Mouse (Mus musculus) T-cell, adult 2 months (primary cell): ENCODE data around the gene Hook1.
"Not testable (repeated sequence)": the region's sequence is repeated elsewhere in the genome, so short reads cannot be mapped to it uniquely, and the experiment has no call there.

Source experiments
- DNase-seq: peaks from one replicate; pipeline ENCODE4 v3.0.0; 2022; ENCODE audit warnings: low spot score

The Hook1 gene

DNA sequence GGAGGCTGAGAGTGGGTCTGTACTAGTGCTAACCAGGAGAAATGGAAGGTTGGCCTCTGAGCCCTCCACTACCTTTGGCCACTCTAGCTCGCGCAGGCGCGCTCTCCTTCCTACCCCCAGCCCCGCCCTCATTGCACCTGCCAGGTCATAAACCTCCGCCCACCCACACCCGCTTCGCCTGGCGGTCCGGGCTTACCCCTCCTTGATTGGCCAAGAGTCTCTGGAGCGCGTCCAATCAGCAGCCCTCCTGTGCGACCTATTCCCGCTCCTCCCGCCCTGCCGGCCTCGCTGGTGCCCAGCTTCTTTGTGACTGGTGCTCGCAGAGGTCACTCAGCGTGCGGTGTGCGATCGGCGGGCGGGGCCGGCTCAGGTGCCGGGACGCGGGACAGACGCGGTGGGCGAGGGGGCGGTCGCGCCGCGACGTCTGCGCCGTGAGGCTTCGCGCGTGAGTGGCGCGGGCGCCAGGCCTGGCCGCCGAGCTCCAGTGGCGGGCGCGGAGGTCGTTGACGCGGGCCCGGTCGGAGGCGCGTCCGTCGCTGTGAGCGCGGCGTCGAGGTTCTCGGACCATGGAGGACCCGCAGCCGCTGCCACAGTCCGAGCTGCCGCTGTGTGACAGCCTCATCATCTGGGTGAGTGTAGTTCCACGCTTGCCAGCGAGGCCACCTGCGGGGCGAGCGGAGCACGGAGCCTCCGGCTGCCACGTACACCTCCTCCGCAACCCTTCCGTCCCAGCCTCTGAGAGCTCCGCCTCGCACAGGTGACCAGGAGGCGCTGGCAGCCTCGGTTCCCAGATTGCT is at the start of gene Hook1:
TSS of gene Hook1 (plus strand) at position 313 of the 797 bp plus-strand sequence.
- DNase-seq, result peak; percentile 93

GRCm38 (mm10) chr4:95917703-95918102 is 49.3 kb upstream of the Hook1 start:
- DNase-seq, result no peak

- no peak for DNase-seq
Observed at GRCm38 (mm10) chr4:95920448-95920847, 46.6 kb upstream of the Hook1 start.

GRCm38 (mm10) chr4:95924210-95925184 is 42.5 kb upstream of the Hook1 start:
- DNase-seq, result peak; percentile 66

DNA sequence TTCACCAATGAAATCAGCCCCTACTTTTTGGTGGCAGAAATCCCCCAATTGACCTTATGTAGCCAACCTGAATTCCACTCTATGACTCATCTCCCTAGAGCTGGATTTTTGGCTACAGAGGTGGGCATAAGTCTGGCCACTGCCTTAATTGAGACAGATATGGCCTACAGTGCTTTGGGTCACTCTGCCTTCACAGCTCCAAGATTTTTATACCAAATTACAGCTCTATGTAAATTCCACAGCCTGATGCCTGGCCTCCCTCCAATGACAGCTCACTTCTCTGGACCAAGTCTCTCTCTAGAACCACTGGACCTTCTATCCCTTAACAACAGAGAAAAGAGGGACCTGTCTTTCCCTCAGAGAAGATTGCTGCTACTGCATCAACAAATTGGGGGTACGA is 38.2 kb upstream of the Hook1 start:
- no peak for DNase-seq

DNA sequence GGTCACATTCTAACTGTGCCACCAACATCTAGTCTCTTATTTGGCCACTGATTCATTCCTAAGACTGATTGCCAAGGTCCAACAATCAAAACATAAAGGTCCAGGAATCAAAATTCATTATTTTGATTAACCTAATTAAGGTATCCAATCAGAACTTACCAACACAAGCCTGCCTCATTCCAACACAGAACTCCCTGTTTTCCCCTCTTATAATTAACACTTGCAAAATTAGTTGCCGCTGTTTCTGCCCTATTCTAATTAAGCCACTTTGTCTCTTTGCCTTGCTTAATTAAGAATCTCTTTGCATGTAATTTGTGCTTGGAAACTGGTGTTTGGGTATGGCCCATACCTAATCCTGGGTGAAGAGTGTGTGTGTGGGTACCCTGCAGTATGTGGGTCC is 37.1 kb upstream of the Hook1 start:
- no peak for DNase-seq

DNA sequence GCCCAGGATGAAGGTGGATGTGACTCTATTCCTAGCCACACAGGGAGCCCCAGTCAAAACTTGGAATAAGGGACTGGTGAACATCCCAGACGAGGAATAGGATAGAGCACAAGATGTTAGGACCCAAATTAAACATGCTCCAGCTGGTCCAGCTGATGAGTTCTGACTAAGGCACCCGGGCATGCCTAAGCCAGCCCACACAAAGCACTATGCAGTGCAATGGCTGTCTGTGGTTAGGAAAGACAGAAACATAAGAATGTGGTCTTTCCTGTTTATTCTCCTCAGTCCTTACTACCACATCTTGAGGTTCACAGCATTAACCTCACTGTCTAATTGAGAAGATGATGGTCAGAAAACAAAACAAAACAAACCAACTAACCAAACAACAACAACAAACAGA is 35.7 kb upstream of the Hook1 start:
- no peak for DNase-seq

DNA sequence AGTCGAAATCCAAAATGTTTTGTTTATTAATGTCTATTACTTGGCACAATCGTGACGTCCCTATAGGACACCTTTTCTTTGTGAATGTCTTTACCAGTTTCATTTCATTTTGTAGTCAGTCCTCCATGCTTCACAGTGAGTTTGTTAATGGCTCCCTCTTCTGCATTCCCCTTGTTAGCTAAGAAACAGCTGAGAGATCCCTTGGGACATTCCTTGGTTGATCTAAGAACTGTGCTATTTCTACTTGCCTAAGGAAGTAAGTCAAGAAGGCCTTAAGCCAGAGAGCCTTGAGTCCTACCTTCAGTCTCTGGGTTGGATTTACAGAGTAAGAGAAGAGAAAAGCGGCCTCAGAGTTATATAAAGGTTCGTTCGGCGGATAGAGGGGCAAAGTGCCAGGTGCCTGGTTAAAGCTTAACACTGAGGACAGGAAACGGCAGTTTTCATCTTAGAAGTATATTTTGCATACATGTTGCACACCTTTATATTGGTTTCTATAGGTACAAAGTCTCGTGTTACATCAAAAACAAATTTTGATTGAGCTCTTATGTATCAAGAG is 33.2 kb upstream of the Hook1 start:
- DNase-seq, result no peak

DNA sequence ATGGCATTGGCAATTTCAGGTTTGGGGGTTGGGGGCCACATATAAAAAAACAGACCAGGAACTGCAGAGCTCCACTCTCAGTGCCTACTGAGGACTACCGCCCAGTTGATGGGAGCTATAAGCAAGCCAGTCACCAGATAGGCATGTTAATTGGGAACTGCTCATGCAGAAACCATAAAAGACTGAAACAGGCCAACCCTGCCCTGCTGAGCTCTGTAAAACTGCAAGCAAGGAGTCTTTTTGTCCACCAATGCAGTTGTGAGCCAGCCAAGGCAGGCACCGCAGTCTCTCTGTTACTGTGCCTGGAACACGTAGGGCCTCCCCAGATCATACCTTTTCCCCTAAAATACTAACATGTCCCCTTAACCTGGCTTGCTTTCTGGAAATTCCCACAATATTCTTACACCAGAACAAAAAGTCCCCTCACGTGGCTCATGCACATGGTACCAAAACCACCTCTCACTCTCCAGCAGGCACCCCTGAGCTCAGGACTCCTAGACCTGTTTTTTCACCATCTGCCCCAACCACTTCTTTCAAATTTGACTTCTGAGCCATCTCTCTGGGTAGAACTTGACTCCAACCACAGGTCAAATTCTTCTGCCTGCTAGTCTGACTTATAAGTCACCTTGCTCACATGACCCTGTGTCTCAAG is 32.5 kb upstream of the Hook1 start:
- no peak for DNase-seq

GRCm38 (mm10) chr4:95938701-95939100 is 28.3 kb upstream of the Hook1 start:
- DNase-seq, result no peak

- DNase-seq, result no peak
Observed at GRCm38 (mm10) chr4:95947896-95948295, 19.1 kb upstream of the Hook1 start.

GRCm38 (mm10) chr4:95953328-95953727 is 13.7 kb upstream of the Hook1 start:
- DNase-seq, result no peak

DNA sequence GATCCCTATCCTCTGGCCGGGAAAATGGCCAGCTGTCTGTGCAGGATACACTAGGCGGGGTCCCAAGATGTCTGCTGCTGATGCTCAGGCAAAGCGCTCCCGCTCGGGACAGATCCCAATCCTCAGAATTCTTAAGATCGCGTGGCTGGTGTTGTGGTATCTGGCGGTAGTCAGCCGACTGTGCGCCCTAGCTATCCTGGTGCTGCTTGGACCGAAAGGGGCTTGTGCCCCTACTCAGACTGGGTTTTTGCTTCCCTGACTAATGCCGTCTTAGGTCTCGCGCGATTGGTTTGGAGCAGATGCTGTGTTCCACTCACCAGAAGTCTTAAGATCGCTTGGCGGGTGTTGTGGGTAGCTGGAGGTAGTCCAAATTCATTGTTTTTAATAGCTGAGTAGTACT is 15.2 kb downstream of the Hook1 start:
- DNase-seq, result not testable (repeated sequence)

GRCm38 (mm10) chr4:96016875-96017274 is 49.8 kb downstream of the Hook1 start:
- DNase-seq, result no peak

GRCm38 (mm10) chr4:96022803-96023202 is 55.8 kb downstream of the Hook1 start:
- DNase-seq, result no peak

- DNase-seq, result no peak
Observed at GRCm38 (mm10) chr4:96028412-96028811, 61.4 kb downstream of the Hook1 start.

DNA sequence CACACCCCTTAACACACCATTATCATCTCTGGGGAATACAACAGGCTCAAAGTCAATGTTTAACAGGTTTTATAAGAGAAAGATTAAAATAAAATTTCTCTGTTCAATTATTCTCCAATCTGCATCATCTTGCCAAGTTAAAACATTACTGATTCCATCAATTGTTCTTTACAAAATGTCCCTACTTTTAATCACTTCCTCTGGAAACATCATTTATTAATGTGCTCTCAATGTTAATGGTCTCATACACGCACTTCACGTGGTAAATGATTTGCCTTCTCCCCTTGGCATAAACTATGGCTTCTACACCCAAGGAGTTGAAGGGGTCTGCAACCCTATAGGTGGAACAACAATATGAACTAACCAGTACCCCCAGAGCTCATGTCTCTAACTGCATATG is 93.1 kb downstream of the Hook1 start:
- DNase-seq, result no peak

GRCm38 (mm10) chr4:96062045-96062444 is 95.0 kb downstream of the Hook1 start:
- DNase-seq, result no peak
